Mouse (Mus musculus): ENCODE results near the gene Cks1b. TPM values are rescaled to one million over a fixed set of nuclear protein-coding genes. Genes with fewer than 3 reads are reported as not detected.

Gene Cks1b
- total RNA-seq, 1 experiment: 190 TPM

DNA sequence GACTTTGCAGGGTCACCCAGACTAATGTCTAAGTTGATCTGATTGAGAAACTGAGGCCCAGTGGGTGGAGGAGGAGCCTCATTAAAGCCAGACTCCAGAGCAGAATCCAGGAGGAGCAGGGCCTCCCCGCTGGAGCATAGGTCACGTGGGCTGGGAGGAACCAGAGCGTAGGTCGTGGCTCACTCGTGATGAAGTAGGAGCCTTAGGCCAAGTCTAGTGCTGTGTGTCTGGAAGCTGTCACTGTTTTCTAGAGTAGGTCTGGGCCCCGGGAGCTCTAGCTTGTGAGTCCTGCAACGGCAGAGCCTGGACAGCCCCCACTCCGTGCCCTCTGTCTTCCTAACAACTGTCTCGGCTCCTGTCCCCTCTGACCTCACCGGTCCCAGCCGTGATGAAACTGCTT lies 50.8 kb downstream of the Cks1b start:
- no peak overlapping the region for H3K4me3 ChIP-seq (ENCODE audit: insufficient read depth in 1 of 2, low read depth in 1 of 2, low read length in 2 of 2, poor library complexity in 1 of 2, severe bottlenecking in 1 of 2)
- H3K9ac ChIP-seq (ENCODE audit: insufficient read depth, low read depth, low read length, poor library complexity, severe bottlenecking): no peak overlapping the region
- TF ChIP-seq MAFK (IDR thresholded peaks at IDR 0.05; ENCODE audit: insufficient read depth, low read depth, low read length) (no peak), ZNF384 (IDR thresholded peaks at IDR 0.05; ENCODE audit: low read depth, low read length) (no peak), ZC3H11A (IDR thresholded peaks at IDR 0.05; ENCODE audit: borderline replicate concordance, low read depth, low read length) (no peak), HCFC1 (IDR thresholded peaks at IDR 0.05; ENCODE audit: borderline replicate concordance, insufficient read depth, low read length) (no peak), CHD2 (IDR thresholded peaks at IDR 0.05; ENCODE audit: low read depth, low read length) (no peak)
- no peak overlapping the region for H3K27ac ChIP-seq (ENCODE audit: insufficient read depth, low read depth, low read length, poor library complexity, severe bottlenecking)
- DNase-seq (ENCODE audit: low read depth, low spot score): no peak
- H3K36me3 ChIP-seq (ENCODE audit: control insufficient read depth, insufficient read depth, low read length, poor library complexity, severe bottlenecking): no peaks in the 10 kb centered on the region
- in situ Hi-C loops (cut with MboI; ENCODE audit: low sequenced_read_pairs in 2 of 2, unreplicated experiment in 2 of 2): no loop called here
- no peaks in the 10 kb centered on the region for H3K9me3 ChIP-seq (ENCODE audit: control insufficient read depth, insufficient read depth, low read depth, low read length)
- peaks cover 0 to 5% of the 10 kb centered on the region in 2 experiments; a peak in 1 of 4 replicates for H3K4me1 ChIP-seq (ENCODE audit: control insufficient read depth in 2 of 2, insufficient read depth in 2 of 2, low read length in 2 of 2, poor library complexity in 1 of 2)

GRCm38 (mm10) chr3:89365486-89366414 lies 52.4 kb downstream of the Cks1b start:
- Histone ChIP-seq H3K9me3 (ENCODE audit: control insufficient read depth, insufficient read depth, low read depth, low read length) (no peaks in the 10 kb centered on the region), H3K4me1 (ENCODE audit: control insufficient read depth in 2 of 2, insufficient read depth in 2 of 2, low read length in 2 of 2, poor library complexity in 1 of 2) (peaks cover 0 to 3% of the 10 kb centered on the region in 2 experiments; a peak in 1 of 4 replicates), H3K9ac (ENCODE audit: insufficient read depth, low read depth, low read length, poor library complexity, severe bottlenecking) (no peak overlapping the region), H3K27ac (ENCODE audit: insufficient read depth, low read depth, low read length, poor library complexity, severe bottlenecking) (no peak overlapping the region), H3K4me3 (ENCODE audit: insufficient read depth in 1 of 2, low read depth in 1 of 2, low read length in 2 of 2, poor library complexity in 1 of 2, severe bottlenecking in 1 of 2) (peak overlapping the region; percentile 30 to 37; a peak in 2 of 4 replicates), H3K36me3 (ENCODE audit: control insufficient read depth, insufficient read depth, low read length, poor library complexity, severe bottlenecking) (no peaks in the 10 kb centered on the region)
- no peak for DNase-seq (ENCODE audit: low read depth, low spot score)
- in situ Hi-C loops (cut with MboI; ENCODE audit: low sequenced_read_pairs in 2 of 2, unreplicated experiment in 2 of 2): no loop called here
- no peak for TF ChIP-seq ZC3H11A (IDR thresholded peaks at IDR 0.05; ENCODE audit: borderline replicate concordance, low read depth, low read length)
- TF ChIP-seq ZNF384 (IDR thresholded peaks at IDR 0.05; ENCODE audit: low read depth, low read length): no peak
- TF ChIP-seq CHD2 (IDR thresholded peaks at IDR 0.05; ENCODE audit: low read depth, low read length): no peak
- TF ChIP-seq HCFC1 (IDR thresholded peaks at IDR 0.05; ENCODE audit: borderline replicate concordance, insufficient read depth, low read length): no peak
- TF ChIP-seq MAFK (IDR thresholded peaks at IDR 0.05; ENCODE audit: insufficient read depth, low read depth, low read length): no peak

Other genes starting within 250 kb of the Cks1b start
- 83.2 and 102 TPM in 2 replicates for gene Scamp3, start 240.9 kb downstream of the Cks1b start, total RNA-seq (2012; rRNA removed)
- 8.6 and 9.3 TPM in 2 replicates for gene Fam189b, start 235.2 kb downstream of the Cks1b start, total RNA-seq (2012; rRNA removed)
- gene Gba, start 215.5 kb downstream of the Cks1b start, total RNA-seq (2012; rRNA removed): 69.3 and 89.7 TPM in 2 replicates
- gene Thbs3, start 203.2 kb downstream of the Cks1b start, total RNA-seq (2012; rRNA removed): 36.9 and 46.9 TPM in 2 replicates
- gene Mtx1, start 191.3 kb downstream of the Cks1b start, total RNA-seq (2012; rRNA removed): 234 and 251 TPM in 2 replicates
- gene Muc1, start 189.3 kb downstream of the Cks1b start, total RNA-seq (2012; rRNA removed): 3.0 and 3.9 TPM in 2 replicates
- 113 and 134 TPM in 2 replicates for gene Krtcap2, start 172.4 kb downstream of the Cks1b start, total RNA-seq (2012; rRNA removed)
- 3.1 and 5.3 TPM in 2 replicates for gene Trim46, start 172.1 kb downstream of the Cks1b start, total RNA-seq (2012; rRNA removed)
- 207 and 297 TPM in 2 replicates for gene Dpm3, start 159.0 kb downstream of the Cks1b start, total RNA-seq (2012; rRNA removed)
- gene Slc50a1, start 147.8 kb downstream of the Cks1b start, total RNA-seq (2012; rRNA removed): 17.0 and 27.0 TPM in 2 replicates
- gene Efna1, start 137.2 kb downstream of the Cks1b start, total RNA-seq (2012; rRNA removed): 2.1 and 9.5 TPM in 2 replicates
- gene Efna3, start 95.4 kb downstream of the Cks1b start, total RNA-seq (2012; rRNA removed): 7.5 and 12.5 TPM in 2 replicates
- gene Efna4, start 80.4 kb downstream of the Cks1b start, total RNA-seq (2012; rRNA removed): 24.0 and 41.9 TPM in 2 replicates
- 56.3 and 59.1 TPM in 2 replicates for gene Adam15, start 68.4 kb downstream of the Cks1b start, total RNA-seq (2012; rRNA removed)
- gene Dcst2, start 56.4 kb downstream of the Cks1b start, total RNA-seq (2012; rRNA removed): not detected in 2 replicates
- gene Dcst1, start 53.1 kb downstream of the Cks1b start, total RNA-seq (2012; rRNA removed): 0.09 and 0.16 TPM in 2 replicates
- 11.8 and 13.0 TPM in 2 replicates for gene Zbtb7b, start 23.6 kb downstream of the Cks1b start, total RNA-seq (2012; rRNA removed)
- gene Lenep, start 15.6 kb downstream of the Cks1b start, total RNA-seq (2012; rRNA removed): not detected in 2 replicates
- gene Flad1, start 6.5 kb downstream of the Cks1b start, total RNA-seq (2012; rRNA removed): 20.3 and 20.9 TPM in 2 replicates
- gene Shc1, start 60 bp upstream of the Cks1b start, total RNA-seq (2012; rRNA removed): 66.9 and 72.0 TPM in 2 replicates
- 39.2 and 50.3 TPM in 2 replicates for gene Pygo2, start 11.8 kb upstream of the Cks1b start, total RNA-seq (2012; rRNA removed)
- gene Pbxip1, start 18.3 kb upstream of the Cks1b start, total RNA-seq (2012; rRNA removed): 19.3 and 20.8 TPM in 2 replicates
- 35.0 and 38.6 TPM in 2 replicates for gene Pmvk, start 36.2 kb upstream of the Cks1b start, total RNA-seq (2012; rRNA removed)
- gene Kcnn3, start 101.8 kb upstream of the Cks1b start, total RNA-seq (2012; rRNA removed): 0.13 and 0.26 TPM in 2 replicates

Data from ES-E14 (cell line).